Mouse (Mus musculus) olfactory bulb, adult 2 months (tissue): ENCODE results near the gene 1110008L16Rik. TPM values are rescaled to one million over a fixed set of nuclear protein-coding genes. Genes with fewer than 3 reads are reported as not detected.

Experiments
- H3K27ac ChIP-seq: fragments of 200-500 bp; 2 replicates; pipeline ENCODE4 v1.5.1; 2012; ENCODE audit warnings: low read depth, low read length; ENCODE audit not compliant: insufficient read depth
- H3K4me1 ChIP-seq: fragments of 200-500 bp; 2 replicates; pipeline ENCODE4 v1.6.1; 2012; ENCODE audit warnings: low read length; ENCODE audit not compliant: control insufficient read depth, insufficient read depth
- H3K4me3 ChIP-seq: fragments of 200-500 bp; 2 replicates; pipeline ENCODE4 v1.5.1; 2012; ENCODE audit warnings: mild to moderate bottlenecking, low read depth, low read length, moderate library complexity; ENCODE audit not compliant: insufficient read depth
- CTCF ChIP-seq: fragments of 200-500 bp; IDR thresholded peaks from 2 replicates; pipeline ENCODE4 v1.5.1; 2012; ENCODE audit warnings: low read depth, mild to moderate bottlenecking, low read length, moderate library complexity; ENCODE audit not compliant: insufficient read depth
- POLR2A ChIP-seq: fragments of 200-500 bp; IDR thresholded peaks from 2 replicates; pipeline ENCODE4 v1.6.1; 2012; ENCODE audit warnings: mild to moderate bottlenecking, low read depth, low read length, moderate library complexity; ENCODE audit not compliant: insufficient read depth
- WGBS: fragments of 180-500 bp; shearing (Covaris S2); methylation state at CpG from one replicate; pipeline ENCODE4 v1.1.7; 2018; 5-methylcytosine and 5-hydroxymethylcytosine counted together
- polyA plus RNA-seq: library from polyadenylated mRNA; stranded (reverse); fragments of >200 nt; gene quantifications from 2 replicates; pipeline ENCODE4 v1.2.4, GENCODE M21; 2012; ENCODE audit warnings: low replicate concordance; ENCODE audit not compliant: missing spikeins, insufficient read depth, insufficient read length

The 1110008L16Rik gene
- polyA plus RNA-seq, 1 experiment, result not detected

- Histone ChIP-seq H3K4me1 (no peaks in the 10 kb centered on the region), H3K27ac (no peak overlapping the region), H3K4me3 (no peak overlapping the region)
- TF ChIP-seq POLR2A, result no peak
- no peak for TF ChIP-seq CTCF
- 71% methylated on average over 3 of the region's 3 CpGs for WGBS
Observed at GRCm38 (mm10) chr12:55372424-55373055, 73.2 kb downstream of the 1110008L16Rik start.

GRCm38 (mm10) chr12:55376956-55377609, 77.7 kb downstream of the 1110008L16Rik start:
- 93% methylated on average over 16 of the region's 16 CpGs for WGBS
- TF ChIP-seq CTCF (no peak), POLR2A (no peak)
- Histone ChIP-seq H3K4me3 (no peak overlapping the region), H3K27ac (no peak overlapping the region; the same call in 1 of the 2 replicates), H3K4me1 (no peaks in the 10 kb centered on the region)

- TF ChIP-seq POLR2A, result no peak
- no peak for TF ChIP-seq CTCF
- H3K27ac ChIP-seq, result no peak overlapping the region
- H3K4me1 ChIP-seq, result no peaks in the 10 kb centered on the region
- WGBS, result 73% methylated on average over 6 of the region's 6 CpGs
- H3K4me3 ChIP-seq, result no peak overlapping the region
Observed at GRCm38 (mm10) chr12:55377610-55377980, 78.2 kb downstream of the 1110008L16Rik start.

GRCm38 (mm10) chr12:55384023-55384749, 84.8 kb downstream of the 1110008L16Rik start, which contains the start of gene Psma6:
TSS of gene Psma6 (plus strand) at chr12:55384222.
- H3K27ac ChIP-seq, result no peak within 1 kb of the TSS
- WGBS, result 86% methylated on average over 10 of the region's 10 CpGs
- no peak within 1 kb of the TSS for H3K4me3 ChIP-seq
- H3K4me1 ChIP-seq, result no peaks in the 10 kb centered on the region
- TF ChIP-seq POLR2A, result no peak
- TF ChIP-seq CTCF, result no peak

GRCm38 (mm10) chr12:55384826-55385225, 85.4 kb downstream of the 1110008L16Rik start:
- peaks cover 1% of the 10 kb centered on the region; the same call in 1 of the 2 replicates for H3K4me1 ChIP-seq
- H3K4me3 ChIP-seq, result no peak overlapping the region
- no peak overlapping the region for H3K27ac ChIP-seq
- TF ChIP-seq POLR2A (no peak), CTCF (no peak)
- 92% methylated on average over 3 of the region's 3 CpGs for WGBS

GRCm38 (mm10) chr12:55385931-55386330, 86.6 kb downstream of the 1110008L16Rik start:
- WGBS, result 33% methylated on average over 6 of the region's 6 CpGs
- H3K27ac ChIP-seq, result peak overlapping the region; percentile 59; the same call in 1 of the 2 replicates
- H3K4me1 ChIP-seq, result peaks cover 3% of the 10 kb centered on the region; the same call in 1 of the 2 replicates
- H3K4me3 ChIP-seq, result no peak overlapping the region
- no peak for TF ChIP-seq CTCF
- TF ChIP-seq POLR2A, result no peak

- TF ChIP-seq POLR2A (no peak), CTCF (no peak)
- no peak overlapping the region for H3K27ac ChIP-seq
Observed at GRCm38 (mm10) chr12:55386456-55386855, 87.1 kb downstream of the 1110008L16Rik start.

GRCm38 (mm10) chr12:55387083-55387787, 87.9 kb downstream of the 1110008L16Rik start:
- 91% methylated on average over 7 of the region's 7 CpGs for WGBS
- Histone ChIP-seq H3K4me3 (no peak overlapping the region), H3K27ac (no peak overlapping the region), H3K4me1 (peaks cover 3% of the 10 kb centered on the region; the same call in 1 of the 2 replicates)
- TF ChIP-seq POLR2A (no peak), CTCF (no peak)

More at GRCm38 (mm10) chr12:55386456-55386855, 87.1 kb downstream of the 1110008L16Rik start:
- H3K4me1 ChIP-seq, result peaks cover 3% of the 10 kb centered on the region; the same call in 1 of the 2 replicates
- 79% methylated on average over 9 of the region's 9 CpGs for WGBS
- no peak overlapping the region for H3K4me3 ChIP-seq
